14 mouse cellular contexts compared by ENCODE assay signal in genomic region chr17:36169094-36169493, GRCm38 (mm10). TPM values are rescaled to one million over a fixed set of nuclear protein-coding genes. Genes with fewer than 3 reads are reported as not detected.
DNase-seq lines count a peak whose midpoint lies in the region; ATAC-seq and TF ChIP-seq lines count a peak whose summit lies in the region.
"Not testable (repeated sequence)": the region's sequence is repeated elsewhere in the genome, so short reads cannot be mapped to it uniquely, and the experiment has no call there.
"Had no signal": no experiment of that assay in that cellular context is flagged by ENCODE, and none has a peak within 500 bp of the region (broad histone marks: within the 10 kb centered on the region; RNA-seq: fewer than 3 reads in every experiment).

No protein-coding gene starts in this region.

- TF ChIP-seq CTCF in ES-Bruce4 (IDR thresholded peaks at IDR 0.05; ENCODE audit: low read depth, low read length); lung, embryonic 14.5 days (IDR thresholded peaks at IDR 0.05; ENCODE audit: low read depth); lung, postnatal 0 days (IDR thresholded peaks at IDR 0.05): not testable (repeated sequence)

- not testable (repeated sequence) for ATAC-seq in intestine, embryonic 14.5 days (replicated peaks; ENCODE audit: low FRiP score, low TSS enrichment, low read depth); midbrain, embryonic 11.5 days (ENCODE audit: low FRiP score)
- ATAC-seq in lung, embryonic 14.5 days (ENCODE audit: insufficient read depth): peak; percentile 42
- peak; percentile 55; the same call in 1 of the 2 replicates for ATAC-seq in lung, embryonic 15.5 days (ENCODE audit: borderline replicate concordance, extremely low read depth, low FRiP score, low TSS enrichment)
- ATAC-seq in lung, embryonic 16.5 days (ENCODE audit: low read depth): peak; percentile 42; the same call in 1 of the 2 replicates
- peak; percentile 18; the same call in 1 of the 2 replicates for ATAC-seq in lung, postnatal 0 days

- WGBS in intestine, embryonic 14.5 days: no CpG with 5 or more reads among the region's 1 CpGs
- WGBS in limb, embryonic 10.5 days: 58% methylated on average over 1 of the region's 1 CpGs
- no CpG with 5 or more reads among the region's 1 CpGs for WGBS in lung, embryonic 14.5 days
- 33% methylated on average over 1 of the region's 1 CpGs for WGBS in lung, embryonic 15.5 days
- WGBS in lung, embryonic 16.5 days: no CpG with 5 or more reads among the region's 1 CpGs
- no CpG with 5 or more reads among the region's 1 CpGs for WGBS in lung, postnatal 0 days
- no CpG with 5 or more reads among the region's 1 CpGs for WGBS in midbrain, embryonic 11.5 days

- TF ChIP-seq EP300 in ES-Bruce4 (IDR thresholded peaks at IDR 0.05; ENCODE audit: insufficient read depth, low read depth, low read length); lung, postnatal 0 days (IDR thresholded peaks at IDR 0.05): not testable (repeated sequence)

- not testable (repeated sequence) for H3K27me3 ChIP-seq in ES-Bruce4 (ENCODE audit: control insufficient read depth, insufficient read depth, low read length, poor library complexity, severe bottlenecking); lung, postnatal 0 days (replicated peaks; ENCODE audit: insufficient read depth, low read length)
- H3K27me3 ChIP-seq in intestine, embryonic 14.5 days (replicated peaks; ENCODE audit: control insufficient read depth, insufficient read depth, low read length): peaks cover 56% of the 10 kb centered on the region
- peaks cover 77% of the 10 kb centered on the region for H3K27me3 ChIP-seq in limb, embryonic 10.5 days (ENCODE audit: low read depth, poor library complexity, severe bottlenecking)
- peaks cover 28% of the 10 kb centered on the region for H3K27me3 ChIP-seq in lung, embryonic 14.5 days (ENCODE audit: insufficient read depth, low read length)
- H3K27me3 ChIP-seq in lung, embryonic 15.5 days: peaks cover 58% of the 10 kb centered on the region
- H3K27me3 ChIP-seq in lung, embryonic 16.5 days (ENCODE audit: control insufficient read depth, insufficient read depth, low read depth, low read length): peaks cover 22% of the 10 kb centered on the region
- H3K27me3 ChIP-seq in midbrain, embryonic 11.5 days (ENCODE audit: control insufficient read depth, insufficient read depth, low read length): peaks cover 49% of the 10 kb centered on the region

- DNase-seq in intestine, embryonic 14.5 days (ENCODE audit: low spot score): peak; percentile 49
- DNase-seq in limb, embryonic 10.5 days (ENCODE audit: low spot score): peak; percentile 27
- peak; percentile 53 for DNase-seq in lung, embryonic 14.5 days
- peak; percentile 26 for DNase-seq in lung, postnatal 0 days (ENCODE audit: low spot score)
- peak; percentile 59 for DNase-seq in midbrain, embryonic 11.5 days (ENCODE audit: low spot score, missing footprints)

- 0 out of 2 replicates have a peak overlapping the region, but pooled peaks have one; percentile 54 for H3K27ac ChIP-seq in ES-Bruce4 (ENCODE audit: insufficient read depth, low read length)
- H3K27ac ChIP-seq in intestine, embryonic 14.5 days (ENCODE audit: low read depth); limb, embryonic 10.5 days; lung, embryonic 14.5 days (ENCODE audit: low read depth); lung, postnatal 0 days (ENCODE audit: low read length); midbrain, embryonic 11.5 days (ENCODE audit: low read depth, low read length): not testable (repeated sequence)
- H3K27ac ChIP-seq in lung, embryonic 15.5 days: peak overlapping the region; percentile 77
- H3K27ac ChIP-seq in lung, embryonic 16.5 days (ENCODE audit: low read length): peak overlapping the region; percentile 66; the same call in 1 of the 2 replicates

- not testable (repeated sequence) for H3K9me3 ChIP-seq in ES-Bruce4 (replicated peaks; ENCODE audit: control insufficient read depth, insufficient read depth, low read length, poor library complexity, severe bottlenecking); intestine, embryonic 14.5 days (ENCODE audit: control insufficient read depth, low read length); limb, embryonic 10.5 days (replicated peaks); lung, embryonic 14.5 days (ENCODE audit: low read depth, low read length); lung, embryonic 15.5 days; lung, embryonic 16.5 days (ENCODE audit: control insufficient read depth, low read length); lung, postnatal 0 days (ENCODE audit: low read length); midbrain, embryonic 11.5 days (ENCODE audit: control insufficient read depth, low read length)

- H3K9ac ChIP-seq in ES-Bruce4 (ENCODE audit: low read depth, poor library complexity, severe bottlenecking); intestine, embryonic 14.5 days (ENCODE audit: low read length); lung, embryonic 14.5 days; lung, embryonic 15.5 days; lung, embryonic 16.5 days (ENCODE audit: low read length); lung, postnatal 0 days (replicated peaks; ENCODE audit: low read depth); midbrain, embryonic 11.5 days (ENCODE audit: low read length): not testable (repeated sequence)

- not testable (repeated sequence) for H3K4me3 ChIP-seq in ES-Bruce4 (ENCODE audit: low read depth, low read length); intestine, embryonic 14.5 days (ENCODE audit: low read depth, low read length); limb, embryonic 10.5 days; lung, embryonic 16.5 days (ENCODE audit: low read length); lung, postnatal 0 days (ENCODE audit: low read depth, low read length); midbrain, embryonic 11.5 days (ENCODE audit: low read depth, low read length)
- peak overlapping the region; percentile 12 for H3K4me3 ChIP-seq in lung, embryonic 14.5 days (ENCODE audit: low read depth, low read length)
- H3K4me3 ChIP-seq in lung, embryonic 15.5 days: peak overlapping the region; percentile 12; the same call in 1 of the 2 replicates

- TF ChIP-seq POLR2A in ES-Bruce4 (IDR thresholded peaks at IDR 0.05; ENCODE audit: insufficient read depth, low read length): not testable (repeated sequence)

- not testable (repeated sequence) for H3K36me3 ChIP-seq in ES-Bruce4 (ENCODE audit: control insufficient read depth, insufficient read depth, low read length, poor library complexity, severe bottlenecking); intestine, embryonic 14.5 days (ENCODE audit: control insufficient read depth, insufficient read depth, low read length); limb, embryonic 10.5 days; lung, embryonic 14.5 days (ENCODE audit: insufficient read depth); lung, embryonic 15.5 days; lung, embryonic 16.5 days (ENCODE audit: control insufficient read depth, insufficient read depth, low read length); lung, postnatal 0 days (ENCODE audit: insufficient read depth, low read length); midbrain, embryonic 11.5 days (ENCODE audit: control insufficient read depth, insufficient read depth, low read length)

- H3K4me1 ChIP-seq in ES-Bruce4 (ENCODE audit: control insufficient read depth, insufficient read depth, low read length); intestine, embryonic 14.5 days (replicated peaks; ENCODE audit: control insufficient read depth, insufficient read depth, low read length); limb, embryonic 10.5 days; lung, embryonic 14.5 days (ENCODE audit: insufficient read depth); lung, embryonic 15.5 days; lung, embryonic 16.5 days (replicated peaks; ENCODE audit: control insufficient read depth, insufficient read depth, low read length); lung, postnatal 0 days (ENCODE audit: insufficient read depth, low read depth, low read length); midbrain, embryonic 11.5 days (ENCODE audit: control insufficient read depth, insufficient read depth, low read length): not testable (repeated sequence)

- not testable (repeated sequence) for H3K4me2 ChIP-seq in intestine, embryonic 14.5 days (ENCODE audit: low read length); lung, embryonic 16.5 days (ENCODE audit: low read depth, low read length); lung, postnatal 0 days (replicated peaks; ENCODE audit: low read depth, low read length); midbrain, embryonic 11.5 days
- H3K4me2 ChIP-seq in lung, embryonic 14.5 days: peak overlapping the region; percentile 47
- peak overlapping the region; percentile 34; the same call in 1 of the 2 replicates for H3K4me2 ChIP-seq in lung, embryonic 15.5 days

RNA-seq across cellular contexts. Expression of gene Gm8909, which starts 0.8 kb away (rescaled TPM):
- 13.5 and 17.5 TPM in 2 replicates for polyA plus RNA-seq in ES-Bruce4 (2011; ENCODE audit: insufficient read depth, insufficient read length, low read depth, missing spikeins)
- polyA plus RNA-seq in intestine, embryonic 14.5 days (2014; fragmentation: Nextera tagmentation; extraction: Ambion mirVana): 0.13 TPM in 1 of 2 replicates, not detected in the other
- polyA plus RNA-seq in limb, embryonic 10.5 days (2016; fragmentation: Nextera tagmentation; extraction: Ambion mirVana): not detected in 2 replicates
- polyA plus RNA-seq in lung, embryonic 14.5 days (2014; fragmentation: Nextera tagmentation; extraction: Ambion mirVana): 44.4 and 51.4 TPM in 2 replicates
- 35.2 and 39.5 TPM in 2 replicates for polyA plus RNA-seq in lung, embryonic 15.5 days (2015; fragmentation: Nextera tagmentation; extraction: Ambion mirVana)
- 24.5 and 27.5 TPM in 2 replicates for polyA plus RNA-seq in lung, embryonic 16.5 days (2015; fragmentation: Nextera tagmentation; extraction: Ambion mirVana)
- 6.7 and 9.6 TPM in 2 replicates for polyA plus RNA-seq in lung, postnatal 0 days (2015; fragmentation: Nextera tagmentation; extraction: Ambion mirVana)
- polyA plus RNA-seq in midbrain, embryonic 11.5 days (2014; fragmentation: Nextera tagmentation; extraction: Ambion mirVana): 0.16 TPM in 1 of 2 replicates, not detected in the other
- polyA plus RNA-seq: adrenal gland, adult 2 months; brain, embryonic 14.5 days; C2C12; G1E; Patski had no signal

RNA-seq across cellular contexts. Expression of gene H2-T3, which starts 21.0 kb away (rescaled TPM):
- 0.64 and 0.84 TPM in 2 replicates for polyA plus RNA-seq in ES-Bruce4 (2011; ENCODE audit: insufficient read depth, insufficient read length, low read depth, missing spikeins)
- polyA plus RNA-seq in intestine, embryonic 14.5 days (2014; fragmentation: Nextera tagmentation; extraction: Ambion mirVana): 7.9 and 8.2 TPM in 2 replicates
- polyA plus RNA-seq in limb, embryonic 10.5 days (2016; fragmentation: Nextera tagmentation; extraction: Ambion mirVana): not detected in 2 replicates
- 1.3 and 1.4 TPM in 2 replicates for polyA plus RNA-seq in lung, embryonic 14.5 days (2014; fragmentation: Nextera tagmentation; extraction: Ambion mirVana)
- 0.59 and 0.71 TPM in 2 replicates for polyA plus RNA-seq in lung, embryonic 15.5 days (2015; fragmentation: Nextera tagmentation; extraction: Ambion mirVana)
- polyA plus RNA-seq in lung, embryonic 16.5 days (2015; fragmentation: Nextera tagmentation; extraction: Ambion mirVana): 0.80 and 1.1 TPM in 2 replicates
- polyA plus RNA-seq in lung, postnatal 0 days (2015; fragmentation: Nextera tagmentation; extraction: Ambion mirVana): 0.12 TPM in 2 replicates
- polyA plus RNA-seq in midbrain, embryonic 11.5 days (2014; fragmentation: Nextera tagmentation; extraction: Ambion mirVana): not detected in 2 replicates
- polyA plus RNA-seq: adrenal gland, adult 2 months; brain, embryonic 14.5 days; C2C12; G1E; Patski had no signal

RNA-seq across cellular contexts. Expression of gene Gm7030, which starts 39.9 kb away (rescaled TPM):
- 0.81 and 1.4 TPM in 2 replicates for polyA plus RNA-seq in ES-Bruce4 (2011; ENCODE audit: insufficient read depth, insufficient read length, low read depth, missing spikeins)
- not detected in 2 replicates for polyA plus RNA-seq in intestine, embryonic 14.5 days (2014; fragmentation: Nextera tagmentation; extraction: Ambion mirVana)
- polyA plus RNA-seq in limb, embryonic 10.5 days (2016; fragmentation: Nextera tagmentation; extraction: Ambion mirVana): not detected in 2 replicates
- not detected in 2 replicates for polyA plus RNA-seq in lung, embryonic 14.5 days (2014; fragmentation: Nextera tagmentation; extraction: Ambion mirVana)
- polyA plus RNA-seq in lung, embryonic 15.5 days (2015; fragmentation: Nextera tagmentation; extraction: Ambion mirVana): 0.19 TPM in 1 of 2 replicates, not detected in the other
- not detected in 2 replicates for polyA plus RNA-seq in lung, embryonic 16.5 days (2015; fragmentation: Nextera tagmentation; extraction: Ambion mirVana)
- not detected in 2 replicates for polyA plus RNA-seq in lung, postnatal 0 days (2015; fragmentation: Nextera tagmentation; extraction: Ambion mirVana)
- not detected in 2 replicates for polyA plus RNA-seq in midbrain, embryonic 11.5 days (2014; fragmentation: Nextera tagmentation; extraction: Ambion mirVana)
- polyA plus RNA-seq: activated CD4-positive, CD25-positive, alpha-beta regulatory T cell, adult 4 months; adrenal gland, adult 2 months; brain, embryonic 14.5 days; C2C12; G1E; Patski had no signal

RNA-seq across cellular contexts. Expression of gene Gm19684, which starts 47.6 kb away (rescaled TPM):
- 0.41 TPM in 1 of 2 replicates, not detected in the other for polyA plus RNA-seq in ES-Bruce4 (2011; ENCODE audit: insufficient read depth, insufficient read length, low read depth, missing spikeins)
- not detected in 2 replicates for polyA plus RNA-seq in intestine, embryonic 14.5 days (2014; fragmentation: Nextera tagmentation; extraction: Ambion mirVana)
- polyA plus RNA-seq in limb, embryonic 10.5 days (2016; fragmentation: Nextera tagmentation; extraction: Ambion mirVana): not detected in 2 replicates
- polyA plus RNA-seq in lung, embryonic 14.5 days (2014; fragmentation: Nextera tagmentation; extraction: Ambion mirVana): not detected in 2 replicates
- not detected in 2 replicates for polyA plus RNA-seq in lung, embryonic 15.5 days (2015; fragmentation: Nextera tagmentation; extraction: Ambion mirVana)
- not detected in 2 replicates for polyA plus RNA-seq in lung, embryonic 16.5 days (2015; fragmentation: Nextera tagmentation; extraction: Ambion mirVana)
- not detected in 2 replicates for polyA plus RNA-seq in lung, postnatal 0 days (2015; fragmentation: Nextera tagmentation; extraction: Ambion mirVana)
- not detected in 2 replicates for polyA plus RNA-seq in midbrain, embryonic 11.5 days (2014; fragmentation: Nextera tagmentation; extraction: Ambion mirVana)
- polyA plus RNA-seq: brain, embryonic 14.5 days; C2C12; G1E had no signal
